Mouse (Mus musculus) MEL (cell line): ENCODE data around the gene Saa4.

Experiments used
- BHLHE40 ChIP-seq: IDR thresholded peaks from 2 replicates; pipeline ENCODE4 v1.6.1; 2012; ENCODE audit warnings: low read depth, mild to moderate bottlenecking, inconsistent platforms, low read length, improper control_type of control experiment, borderline replicate concordance
- POLR2A ChIP-seq, 2 experiments: IDR thresholded peaks; 2 replicates each; pipeline ENCODE4 v1.6.1; 2011 to 2012; ENCODE audit warnings: low read length in 2 of 2, mild to moderate bottlenecking in 2 of 2, control low read depth in 1 of 2, improper control_type of control experiment in 1 of 2, low read depth in 1 of 2, moderate library complexity in 1 of 2; ENCODE audit not compliant: control insufficient read depth in 1 of 2, insufficient read depth in 1 of 2, poor library complexity in 1 of 2
- UBTF ChIP-seq: IDR thresholded peaks from 2 replicates; pipeline ENCODE4 v1.6.1; 2012; ENCODE audit warnings: low read depth, mild to moderate bottlenecking, inconsistent platforms, low read length, improper control_type of control experiment, moderate library complexity, borderline replicate concordance; ENCODE audit not compliant: insufficient read depth

DNA sequence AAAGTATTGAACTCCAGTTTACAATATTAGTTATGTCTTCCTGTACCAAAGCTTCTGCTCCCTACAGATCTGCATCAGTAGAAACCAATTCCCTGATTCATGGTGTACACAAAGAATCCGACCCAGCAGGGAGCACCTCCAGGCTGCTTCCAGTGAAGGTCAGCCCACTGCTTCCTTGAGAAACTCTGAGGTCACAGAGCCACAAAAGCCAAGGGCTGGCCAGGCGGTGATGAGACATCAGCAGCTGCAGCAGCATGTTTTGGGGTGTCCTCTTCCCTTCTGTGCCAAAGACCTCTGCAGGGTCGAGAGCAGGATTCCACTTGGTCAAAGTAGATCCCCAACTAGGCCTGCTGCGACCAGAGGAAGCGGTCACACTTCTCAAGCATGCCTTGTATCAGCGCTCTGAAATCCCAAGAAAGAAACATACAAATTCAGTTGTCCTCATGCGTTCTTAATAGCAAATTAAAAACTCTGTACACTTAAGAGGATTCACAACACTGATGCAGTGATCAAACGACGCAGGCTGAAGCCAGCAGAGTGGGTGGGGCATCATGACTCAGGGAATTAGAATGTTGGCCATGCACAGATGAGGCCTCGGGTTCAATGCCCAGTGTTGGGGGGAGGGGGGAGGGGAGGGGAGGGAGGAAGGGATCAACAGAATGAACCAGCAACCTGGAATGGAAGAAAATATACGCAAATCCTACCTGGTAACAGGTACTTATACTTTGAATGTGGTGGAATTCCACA, 28.8 kb upstream of the Saa4 start:
- TF ChIP-seq UBTF (no peak), POLR2A (IDR thresholded peaks at IDR 0.05; ENCODE audit: control insufficient read depth in 1 of 2, insufficient read depth in 1 of 2, low read depth in 1 of 2, low read length in 2 of 2, poor library complexity in 1 of 2) (no peak), BHLHE40 (no peak)
